Mouse (Mus musculus): ENCODE measurements around the gene Batf3. TPM values are rescaled to one million over a fixed set of nuclear protein-coding genes. Genes with fewer than 3 reads are reported as not detected.

Gene Batf3
- polyA plus RNA-seq, 1 experiment from 2014 or later: 6.9 TPM

DNA sequence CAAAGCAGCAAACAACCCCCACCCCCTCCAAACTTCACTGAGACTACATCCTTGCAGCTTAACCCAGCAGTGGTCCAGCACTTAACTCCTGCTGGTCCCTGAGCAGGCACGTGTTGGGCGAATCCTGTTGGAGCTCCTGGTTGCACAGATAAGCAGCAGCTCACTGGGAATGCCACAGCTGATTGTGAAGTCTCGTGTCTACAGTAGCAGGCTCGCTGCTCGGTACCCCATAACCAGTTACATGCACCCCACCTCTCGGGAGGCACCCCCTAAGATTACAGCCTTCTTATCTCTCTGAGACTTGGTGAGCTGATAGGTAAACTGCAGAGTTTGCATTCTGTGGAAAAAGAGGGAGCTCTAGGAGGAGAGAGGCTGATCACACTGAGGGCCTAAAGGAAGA lies 8.3 kb upstream of the Batf3 start:
- TF ChIP-seq CTCF (IDR thresholded peaks at IDR 0.05; ENCODE audit: low read depth): no peak
- Histone ChIP-seq H3K27ac (ENCODE audit: low read depth, low read length) (no peak overlapping the region), H3K27me3 (replicated peaks; ENCODE audit: control insufficient read depth, insufficient read depth, low read length) (no peaks in the 10 kb centered on the region; the same call in 1 of the 2 replicates), H3K9me3 (ENCODE audit: control insufficient read depth) (no peaks in the 10 kb centered on the region), H3K4me1 (replicated peaks; ENCODE audit: control insufficient read depth, insufficient read depth, low read length) (no peaks in the 10 kb centered on the region), H3K9ac (ENCODE audit: low read depth, low read length) (no peak overlapping the region), H3K4me2 (replicated peaks; ENCODE audit: low read depth) (no peak overlapping the region), H3K4me3 (ENCODE audit: low read depth, low read length) (no peak overlapping the region), H3K36me3 (ENCODE audit: control insufficient read depth, insufficient read depth) (no peaks in the 10 kb centered on the region)
- ATAC-seq: no peak
- WGBS: 54% methylated on average over 6 of the region's 6 CpGs

DNA sequence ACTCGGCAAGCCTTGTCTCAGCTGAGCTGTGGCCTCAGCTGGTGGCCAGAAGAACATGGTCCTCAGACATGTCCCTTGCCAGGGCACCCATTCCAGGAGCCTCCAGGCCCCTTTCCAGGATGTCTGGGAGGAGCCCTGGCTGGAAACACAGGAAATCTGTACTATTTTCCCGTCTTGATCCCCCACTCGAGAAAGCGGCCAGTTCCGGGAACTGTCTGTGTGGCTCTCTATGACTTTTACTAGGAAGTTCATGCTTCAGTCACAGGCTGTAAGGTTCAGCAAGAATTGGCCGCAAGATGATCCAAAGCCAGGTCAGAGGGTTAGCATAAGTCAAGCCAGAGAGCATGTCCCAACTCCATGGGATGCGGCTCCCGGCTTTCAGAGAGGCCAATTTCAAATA lies 5.6 kb upstream of the Batf3 start:
- H3K27ac ChIP-seq (ENCODE audit: low read depth, low read length): peak overlapping the region; percentile 21; the same call in 1 of the 2 replicates
- H3K4me2 ChIP-seq (replicated peaks; ENCODE audit: low read depth): no peak overlapping the region
- H3K9me3 ChIP-seq (ENCODE audit: control insufficient read depth): no peaks in the 10 kb centered on the region
- H3K4me3 ChIP-seq (ENCODE audit: low read depth, low read length): no peak overlapping the region
- H3K4me1 ChIP-seq (replicated peaks; ENCODE audit: control insufficient read depth, insufficient read depth, low read length): no peaks in the 10 kb centered on the region
- no peaks in the 10 kb centered on the region for H3K36me3 ChIP-seq (ENCODE audit: control insufficient read depth, insufficient read depth)
- no peak overlapping the region for H3K9ac ChIP-seq (ENCODE audit: low read depth, low read length)
- no peak for ATAC-seq
- WGBS: 68% methylated on average over 8 of the region's 8 CpGs
- no peaks in the 10 kb centered on the region; the same call in 1 of the 2 replicates for H3K27me3 ChIP-seq (replicated peaks; ENCODE audit: control insufficient read depth, insufficient read depth, low read length)
- no peak for TF ChIP-seq CTCF (IDR thresholded peaks at IDR 0.05; ENCODE audit: low read depth)

DNA sequence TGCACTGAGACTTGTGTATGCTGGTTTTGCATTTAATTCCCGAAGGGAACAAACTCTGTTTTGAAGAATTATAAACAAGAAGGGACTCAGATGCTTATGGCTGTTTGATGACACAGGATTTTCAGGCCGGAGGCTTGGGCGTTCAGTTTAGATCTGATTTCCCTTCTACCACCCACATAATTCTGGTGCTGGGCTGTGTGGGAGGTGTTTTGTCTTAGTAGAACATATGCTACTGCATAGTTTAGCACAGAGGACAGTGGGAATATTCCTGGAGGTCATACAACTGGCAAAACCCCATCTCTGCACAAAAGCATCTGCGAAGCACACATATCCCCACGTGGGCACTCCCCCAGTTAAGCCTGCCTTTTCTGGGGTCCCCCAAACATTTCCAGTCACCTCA lies 4.1 kb upstream of the Batf3 start:
- no peaks in the 10 kb centered on the region for H3K9me3 ChIP-seq (ENCODE audit: control insufficient read depth)
- no peak for TF ChIP-seq CTCF (IDR thresholded peaks at IDR 0.05; ENCODE audit: low read depth)
- H3K36me3 ChIP-seq (ENCODE audit: control insufficient read depth, insufficient read depth): no peaks in the 10 kb centered on the region
- H3K4me2 ChIP-seq (replicated peaks; ENCODE audit: low read depth): no peak overlapping the region
- H3K27me3 ChIP-seq (replicated peaks; ENCODE audit: control insufficient read depth, insufficient read depth, low read length): peaks cover 5% of the 10 kb centered on the region
- H3K4me3 ChIP-seq (ENCODE audit: low read depth, low read length): no peak overlapping the region
- no peak overlapping the region for H3K9ac ChIP-seq (ENCODE audit: low read depth, low read length)
- no peak for ATAC-seq
- H3K4me1 ChIP-seq (replicated peaks; ENCODE audit: control insufficient read depth, insufficient read depth, low read length): peaks cover 7% of the 10 kb centered on the region; the same call in 1 of the 2 replicates
- 60% methylated on average over 5 of the region's 5 CpGs for WGBS
- H3K27ac ChIP-seq (ENCODE audit: low read depth, low read length): peak overlapping the region; percentile 35; the same call in 1 of the 2 replicates

DNA sequence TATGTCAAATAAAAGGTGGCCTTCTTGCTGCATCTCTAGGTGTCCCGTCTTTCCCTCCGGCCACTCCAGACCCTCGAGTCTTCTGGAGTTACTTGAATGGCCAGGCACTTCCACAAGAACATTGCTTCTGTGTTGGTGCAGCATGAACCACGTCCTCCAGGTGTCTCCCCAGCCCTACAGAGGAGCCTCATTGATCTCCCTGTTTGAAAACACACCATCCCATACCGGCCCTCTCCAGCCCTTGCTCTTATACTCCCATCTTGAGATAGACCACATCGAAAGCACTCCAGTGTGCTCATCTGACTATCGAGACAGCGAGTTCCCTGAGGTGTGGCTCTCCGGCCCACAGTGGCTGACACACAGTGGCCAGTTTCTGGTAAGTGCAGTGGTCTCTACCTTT lies 2.6 kb upstream of the Batf3 start:
- no peak for ATAC-seq
- Histone ChIP-seq H3K27ac (ENCODE audit: low read depth, low read length) (no peak overlapping the region), H3K36me3 (ENCODE audit: control insufficient read depth, insufficient read depth) (no peaks in the 10 kb centered on the region), H3K9ac (ENCODE audit: low read depth, low read length) (no peak overlapping the region), H3K4me1 (replicated peaks; ENCODE audit: control insufficient read depth, insufficient read depth, low read length) (peaks cover 9% of the 10 kb centered on the region; the same call in 1 of the 2 replicates), H3K9me3 (ENCODE audit: control insufficient read depth) (no peaks in the 10 kb centered on the region), H3K27me3 (replicated peaks; ENCODE audit: control insufficient read depth, insufficient read depth, low read length) (peaks cover 6% of the 10 kb centered on the region), H3K4me2 (replicated peaks; ENCODE audit: low read depth) (no peak overlapping the region), H3K4me3 (ENCODE audit: low read depth, low read length) (no peak overlapping the region)
- WGBS: 70% methylated on average over 9 of the region's 9 CpGs
- TF ChIP-seq CTCF (IDR thresholded peaks at IDR 0.05; ENCODE audit: low read depth): peak; percentile 70

DNA sequence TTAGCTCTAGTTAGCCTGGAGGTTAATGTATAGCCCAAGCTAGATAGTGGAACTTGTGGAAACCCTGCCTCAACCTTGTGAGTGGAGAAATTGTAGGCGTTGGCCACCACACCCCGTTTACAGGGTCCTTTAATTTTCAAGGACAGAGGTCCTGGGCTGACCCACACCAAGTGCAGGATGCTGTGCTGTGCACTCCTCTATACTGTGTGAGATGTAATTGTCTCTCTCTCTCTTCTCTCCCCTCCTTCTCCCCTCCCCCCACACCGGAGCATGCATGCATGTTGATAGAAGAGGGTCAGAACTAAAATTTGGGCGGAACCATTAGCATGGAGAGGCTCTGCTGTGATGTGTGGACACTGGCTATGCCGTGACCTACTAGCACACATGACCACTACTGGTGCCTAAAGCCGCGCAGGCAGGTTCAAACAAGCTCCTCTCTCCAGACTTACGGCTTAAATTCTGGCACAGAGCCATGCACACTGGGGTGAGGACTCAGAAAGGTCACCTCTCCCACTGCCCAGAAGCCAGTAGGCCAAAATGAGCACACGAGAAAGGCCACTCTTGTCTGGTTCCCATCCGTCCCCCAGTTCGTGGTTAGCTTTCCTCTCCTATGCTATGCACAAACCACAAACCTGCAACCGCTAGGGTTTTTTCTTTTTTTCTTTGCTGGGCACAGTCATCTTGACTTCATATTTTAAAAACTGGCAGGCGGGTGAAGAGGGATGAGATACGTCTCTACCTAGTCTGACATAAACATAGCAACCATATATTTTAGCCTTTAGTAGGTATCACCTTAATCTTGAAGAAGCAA lies 571 bp upstream of the Batf3 start:
- no peak overlapping the region for H3K9ac ChIP-seq (ENCODE audit: low read depth, low read length)
- no peak for ATAC-seq
- H3K36me3 ChIP-seq (ENCODE audit: control insufficient read depth, insufficient read depth): no peaks in the 10 kb centered on the region
- no peaks in the 10 kb centered on the region for H3K9me3 ChIP-seq (ENCODE audit: control insufficient read depth)
- WGBS: 37% methylated on average over 14 of the region's 14 CpGs
- H3K4me1 ChIP-seq (replicated peaks; ENCODE audit: control insufficient read depth, insufficient read depth, low read length): peaks cover 9% of the 10 kb centered on the region; the same call in 1 of the 2 replicates
- no peak for TF ChIP-seq CTCF (IDR thresholded peaks at IDR 0.05; ENCODE audit: low read depth)
- no peak overlapping the region for H3K27ac ChIP-seq (ENCODE audit: low read depth, low read length)
- H3K4me2 ChIP-seq (replicated peaks; ENCODE audit: low read depth): peak overlapping the region; percentile 92
- H3K27me3 ChIP-seq (replicated peaks; ENCODE audit: control insufficient read depth, insufficient read depth, low read length): peaks cover 14% of the 10 kb centered on the region
- peak overlapping the region; percentile 51 for H3K4me3 ChIP-seq (ENCODE audit: low read depth, low read length)

DNA sequence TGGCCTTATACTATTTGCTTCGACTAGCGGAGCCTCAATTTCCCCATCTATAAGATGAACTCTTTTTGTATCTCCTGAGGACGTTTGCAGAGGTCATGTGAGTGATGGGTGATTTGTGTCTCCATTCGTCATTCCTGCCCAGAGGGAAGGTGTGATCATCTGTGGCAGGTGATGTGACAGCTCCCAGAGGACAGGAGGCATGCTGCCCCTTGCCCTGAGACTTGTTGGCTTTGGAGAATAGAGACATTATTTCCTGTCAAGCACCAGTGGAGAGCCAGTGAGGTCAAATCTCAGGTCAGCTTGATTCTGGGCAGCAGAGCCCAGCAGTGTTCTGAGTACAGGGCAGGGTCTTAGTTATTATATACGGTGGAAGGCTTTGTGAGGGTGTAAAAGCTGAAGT lies 1.5 kb downstream of the Batf3 start:
- Histone ChIP-seq H3K27ac (ENCODE audit: low read depth, low read length) (no peak overlapping the region), H3K27me3 (replicated peaks; ENCODE audit: control insufficient read depth, insufficient read depth, low read length) (peaks cover 14% of the 10 kb centered on the region), H3K36me3 (ENCODE audit: control insufficient read depth, insufficient read depth) (no peaks in the 10 kb centered on the region), H3K4me2 (replicated peaks; ENCODE audit: low read depth) (peak overlapping the region; percentile 92), H3K9ac (ENCODE audit: low read depth, low read length) (no peak overlapping the region), H3K9me3 (ENCODE audit: control insufficient read depth) (no peaks in the 10 kb centered on the region), H3K4me3 (ENCODE audit: low read depth, low read length) (peak overlapping the region; percentile 51; the same call in 1 of the 2 replicates), H3K4me1 (replicated peaks; ENCODE audit: control insufficient read depth, insufficient read depth, low read length) (peaks cover 9% of the 10 kb centered on the region; the same call in 1 of the 2 replicates)
- no peak for ATAC-seq
- no peak for TF ChIP-seq CTCF (IDR thresholded peaks at IDR 0.05; ENCODE audit: low read depth)
- WGBS: 47% methylated on average over 5 of the region's 5 CpGs
